Mouse (Mus musculus) lung, postnatal 10 days (tissue): ENCODE measurements around the gene Gpr101.

ENCODE experiments used
- DNase-seq: peaks from one replicate; pipeline ENCODE4 v3.0.0; 2021

The Gpr101 gene

DNA sequence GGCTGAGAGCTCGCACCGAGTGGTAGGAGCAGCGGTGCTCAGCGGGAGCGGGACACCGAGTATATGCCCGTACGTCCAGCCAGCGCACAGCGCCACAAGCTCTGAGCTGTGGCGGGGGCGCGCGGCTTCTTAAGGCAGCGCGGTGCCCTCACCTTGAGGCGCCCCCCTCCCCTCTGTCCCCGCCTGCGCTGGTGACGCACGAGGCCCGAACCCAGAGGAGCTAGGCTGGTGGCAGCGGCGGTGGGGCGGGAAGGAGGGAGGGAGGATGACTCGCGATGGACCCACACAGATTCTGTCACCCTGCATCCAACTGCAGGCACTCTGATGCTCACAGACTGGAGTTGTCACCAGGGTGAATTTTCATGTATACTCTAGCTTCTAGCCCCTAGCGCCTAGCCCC lies at the start of gene Gpr101:
TSS of gene Gpr101 (minus strand) at position 124 of the 400 bp plus-strand sequence.
- DNase-seq = no peak

DNA sequence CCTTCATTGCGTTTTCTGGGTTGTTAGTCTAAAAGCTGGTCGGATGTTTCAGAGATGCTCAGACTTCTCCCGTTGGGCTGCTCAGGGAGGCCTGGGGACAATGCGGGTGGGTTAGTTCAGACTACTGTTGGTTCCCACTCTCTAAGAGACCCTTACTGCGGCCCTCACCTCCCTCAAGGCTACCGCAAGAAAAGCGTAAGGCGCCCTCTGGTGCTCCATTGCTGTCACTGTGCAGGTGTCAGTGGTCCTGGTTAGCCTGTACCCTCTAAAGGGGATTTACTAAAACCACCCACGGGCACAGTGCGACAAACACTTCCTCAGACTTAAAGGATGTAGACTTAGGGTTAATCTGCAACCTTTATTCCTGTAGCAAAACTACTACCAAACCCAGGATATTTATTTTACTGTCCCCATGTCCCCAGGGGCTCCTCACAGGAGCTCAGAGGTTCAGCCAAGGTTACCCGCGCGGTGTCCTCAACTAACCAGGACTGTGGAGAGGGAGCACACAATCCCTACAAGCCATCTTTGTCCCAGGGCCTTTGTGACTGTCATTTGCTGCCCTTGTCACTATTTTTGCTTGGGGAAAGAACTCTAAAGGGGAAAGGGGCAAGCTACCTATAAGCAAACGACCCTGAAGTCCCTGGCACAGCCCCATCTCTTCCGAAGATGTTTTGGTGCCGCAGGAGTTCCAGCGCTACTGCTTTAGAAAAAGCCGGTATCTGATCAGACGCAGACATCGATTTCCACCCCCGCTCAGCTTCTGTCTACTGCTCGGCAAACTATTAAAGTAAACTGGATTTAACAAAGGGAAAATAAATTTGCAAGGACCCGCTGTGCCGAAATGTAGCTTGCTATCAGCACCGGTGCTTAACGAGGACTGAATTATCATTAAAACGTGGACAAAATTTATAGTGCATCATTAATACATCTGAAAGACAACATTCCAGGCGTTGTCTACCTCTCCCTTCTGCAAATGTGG lies 17.8 kb upstream of the Gpr101 start:
- no peak for DNase-seq

DNA sequence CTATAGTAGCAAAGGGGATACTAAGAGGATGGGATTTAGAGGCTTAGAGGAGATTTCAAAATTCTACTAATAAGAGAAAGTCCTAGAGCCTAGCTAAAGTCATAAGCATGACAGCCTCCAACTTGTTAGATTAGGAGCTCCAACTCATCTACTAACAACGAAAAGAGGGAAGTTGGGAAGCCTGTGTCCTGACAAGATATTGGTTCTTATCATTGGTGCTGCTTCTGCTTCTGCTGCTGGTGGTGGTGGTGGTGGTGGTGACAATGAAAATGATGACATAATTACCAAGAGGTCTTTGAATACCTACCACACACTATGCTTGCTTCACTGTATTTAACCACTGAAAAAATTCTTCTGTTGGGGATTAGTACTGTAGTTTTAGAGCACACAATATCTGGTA lies 2.7 kb upstream of the Gpr101 start:
- DNase-seq = no peak
